Mouse (Mus musculus) intestine, embryonic 16.5 days (tissue): Measurements from ENCODE around the gene Mfrp. TPM values are rescaled to one million over a fixed set of nuclear protein-coding genes. Genes with fewer than 3 reads are reported as not detected.
A peak's percentile ranks its signal among the peaks of the same experiment; 100 is the strongest.

Source experiments
- ATAC-seq: fragments of 200-750 bp; cut with Nextera tagmentation; 2 replicates; pipeline ENCODE4 v1.8.0; 2017; ENCODE audit warnings: moderate TSS enrichment, moderate library complexity
- H3K27ac ChIP-seq: fragments of 300-500 bp; sonication (generic); 2 replicates; pipeline ENCODE4 v1.5.1; 2014; ENCODE audit warnings: mild to moderate bottlenecking, low read length
- H3K27me3 ChIP-seq: fragments of 300-500 bp; sonication (generic); replicated peaks from 2 replicates; pipeline ENCODE4 v1.6.1; 2014; ENCODE audit warnings: low read length, control low read depth, mixed read lengths; ENCODE audit not compliant: control insufficient read depth, insufficient read depth
- H3K36me3 ChIP-seq: fragments of 300-500 bp; sonication (generic); 2 replicates; pipeline ENCODE4 v1.6.1; 2014; ENCODE audit warnings: low read length, control low read depth; ENCODE audit not compliant: control insufficient read depth, insufficient read depth
- H3K4me1 ChIP-seq: fragments of 300-500 bp; sonication (generic); 2 replicates; pipeline ENCODE4 v1.6.1; 2014; ENCODE audit warnings: low read length, control low read depth, mixed read lengths; ENCODE audit not compliant: control insufficient read depth, insufficient read depth
- H3K4me2 ChIP-seq: fragments of 300-500 bp; sonication (generic); 2 replicates; pipeline ENCODE4 v1.6.1; 2014; ENCODE audit warnings: low read depth, low read length, control low read depth
- H3K4me3 ChIP-seq: fragments of 300-500 bp; sonication (generic); 2 replicates; pipeline ENCODE4 v1.5.1; 2014; ENCODE audit warnings: mild to moderate bottlenecking, low read length
- H3K9ac ChIP-seq: fragments of 300-500 bp; sonication (generic); 2 replicates; pipeline ENCODE4 v1.6.1; 2014; ENCODE audit warnings: low read depth, low read length
- H3K9me3 ChIP-seq: fragments of 300-500 bp; sonication (generic); 2 replicates; pipeline ENCODE4 v1.6.1; 2016; ENCODE audit warnings: low read length, control low read depth; ENCODE audit not compliant: control insufficient read depth
- WGBS: fragments of 180-500 bp; shearing (Covaris S2); extraction: QIAGEN DNeasy Blood & Tissue Kit; methylation state at CpG from one replicate; pipeline ENCODE4 v1.1.7; 2014; 5-methylcytosine and 5-hydroxymethylcytosine counted together
- polyA plus RNA-seq: library from polyadenylated mRNA; unstranded; fragments of >200 nt; fragmentation: Nextera tagmentation; extraction: Ambion mirVana; gene quantifications from 2 replicates; pipeline ENCODE4 v1.2.1, GENCODE M21; 2015

Gene Mfrp
- polyA plus RNA-seq = 0.18 and 0.24 TPM in 2 replicates

GRCm38 (mm10) chr9:44101490-44101889, at the start of gene Mfrp:
Mfrp (plus strand) TSS chr9:44101729.
- ATAC-seq = no peak
- Histone ChIP-seq H3K4me1 (no peaks in the 10 kb centered on the region), H3K9ac (no peak within 1 kb of the TSS), H3K9me3 (no peaks in the 10 kb centered on the region), H3K4me3 (no peak within 1 kb of the TSS), H3K27ac (no peak within 1 kb of the TSS), H3K36me3 (no peaks in the 10 kb centered on the region; the same call in 1 of the 2 replicates), H3K27me3 (no peaks in the 10 kb centered on the region), H3K4me2 (no peak within 1 kb of the TSS)
- WGBS = 71% methylated on average over 9 of the region's 9 CpGs

- no peak for ATAC-seq
- Histone ChIP-seq H3K4me1 (no peaks in the 10 kb centered on the region), H3K36me3 (no peaks in the 10 kb centered on the region), H3K9ac (no peak overlapping the region), H3K27me3 (no peaks in the 10 kb centered on the region), H3K4me2 (no peak overlapping the region), H3K9me3 (no peaks in the 10 kb centered on the region), H3K4me3 (no peak overlapping the region), H3K27ac (no peak overlapping the region)
- 68% methylated on average over 3 of the region's 3 CpGs for WGBS
Measured at GRCm38 (mm10) chr9:44052855-44053254, 48.7 kb upstream of the Mfrp start.

- Histone ChIP-seq H3K4me3 (no peak overlapping the region), H3K9ac (no peak overlapping the region), H3K4me1 (no peaks in the 10 kb centered on the region), H3K36me3 (no peaks in the 10 kb centered on the region), H3K9me3 (no peaks in the 10 kb centered on the region), H3K4me2 (no peak overlapping the region), H3K27me3 (no peaks in the 10 kb centered on the region), H3K27ac (no peak overlapping the region)
- ATAC-seq = no peak
- 51% methylated on average over 1 of the region's 1 CpGs for WGBS
Measured at GRCm38 (mm10) chr9:44053936-44054335, 47.6 kb upstream of the Mfrp start.

- Histone ChIP-seq H3K4me2 (no peak overlapping the region), H3K4me1 (no peaks in the 10 kb centered on the region), H3K27me3 (no peaks in the 10 kb centered on the region), H3K9me3 (no peaks in the 10 kb centered on the region), H3K36me3 (no peaks in the 10 kb centered on the region), H3K27ac (no peak overlapping the region), H3K9ac (no peak overlapping the region), H3K4me3 (no peak overlapping the region)
- 77% methylated on average over 6 of the region's 6 CpGs for WGBS
- ATAC-seq = no peak
Measured at GRCm38 (mm10) chr9:44058606-44059005, 42.9 kb upstream of the Mfrp start.

- no peak for ATAC-seq
- no peak overlapping the region for H3K4me3 ChIP-seq
- H3K27ac ChIP-seq = no peak overlapping the region
- H3K9me3 ChIP-seq = no peaks in the 10 kb centered on the region
- no peak overlapping the region for H3K9ac ChIP-seq
- WGBS = 47% methylated on average over 1 of the region's 1 CpGs
- H3K36me3 ChIP-seq = no peaks in the 10 kb centered on the region
- H3K4me1 ChIP-seq = peaks cover 4% of the 10 kb centered on the region
- no peak overlapping the region for H3K4me2 ChIP-seq
- H3K27me3 ChIP-seq = no peaks in the 10 kb centered on the region
Measured at GRCm38 (mm10) chr9:44065177-44065576, 36.4 kb upstream of the Mfrp start.

GRCm38 (mm10) chr9:44066785-44067225, 34.7 kb upstream of the Mfrp start, which contains the start of gene Usp2:
Usp2 (plus strand) TSS chr9:44067021.
- H3K27ac ChIP-seq = no peak within 1 kb of the TSS
- ATAC-seq = peak; percentile 97
- H3K27me3 ChIP-seq = no peaks in the 10 kb centered on the region
- H3K9me3 ChIP-seq = no peaks in the 10 kb centered on the region
- H3K4me2 ChIP-seq = peak within 1 kb of the TSS; percentile 95
- peak within 1 kb of the TSS; percentile 69 for H3K9ac ChIP-seq
- WGBS = under 1% methylated on average over 38 of the region's 38 CpGs
- no peaks in the 10 kb centered on the region for H3K36me3 ChIP-seq
- peaks cover 7% of the 10 kb centered on the region for H3K4me1 ChIP-seq
- H3K4me3 ChIP-seq = peak within 1 kb of the TSS; percentile 55

GRCm38 (mm10) chr9:44067241-44067959, 34.1 kb upstream of the Mfrp start:
- H3K36me3 ChIP-seq = no peaks in the 10 kb centered on the region
- ATAC-seq = peak; percentile 60

GRCm38 (mm10) chr9:44067960-44068330, 33.6 kb upstream of the Mfrp start:
- Histone ChIP-seq H3K4me2 (peak overlapping the region; percentile 95; the same call in 1 of the 2 replicates), H3K4me1 (peaks cover 14% of the 10 kb centered on the region), H3K27ac (no peak overlapping the region), H3K9ac (no peak overlapping the region), H3K4me3 (no peak overlapping the region), H3K36me3 (no peaks in the 10 kb centered on the region), H3K27me3 (no peaks in the 10 kb centered on the region), H3K9me3 (no peaks in the 10 kb centered on the region)
- ATAC-seq = no peak
- 78% methylated on average over 6 of the region's 6 CpGs for WGBS

More at GRCm38 (mm10) chr9:44067241-44067959, 34.1 kb upstream of the Mfrp start:
- Histone ChIP-seq H3K4me3 (peak overlapping the region; percentile 55), H3K9ac (peak overlapping the region; percentile 69), H3K4me1 (peaks cover 13% of the 10 kb centered on the region), H3K4me2 (peak overlapping the region; percentile 95), H3K9me3 (no peaks in the 10 kb centered on the region), H3K27ac (no peak overlapping the region), H3K27me3 (no peaks in the 10 kb centered on the region)
- 8% methylated on average over 15 of the region's 15 CpGs for WGBS

- peaks cover 14% of the 10 kb centered on the region for H3K4me1 ChIP-seq
- H3K27ac ChIP-seq = no peak overlapping the region
- no peaks in the 10 kb centered on the region for H3K27me3 ChIP-seq
- no peaks in the 10 kb centered on the region for H3K9me3 ChIP-seq
- no peak overlapping the region for H3K9ac ChIP-seq
- 32% methylated on average over 7 of the region's 7 CpGs for WGBS
- no peak overlapping the region for H3K4me3 ChIP-seq
- no peaks in the 10 kb centered on the region for H3K36me3 ChIP-seq
- no peak overlapping the region for H3K4me2 ChIP-seq
- ATAC-seq = no peak
Measured at GRCm38 (mm10) chr9:44069252-44069651, 32.3 kb upstream of the Mfrp start.
